Mouse (Mus musculus) megakaryocyte, embryonic 14.5 days (primary cell): Measurements from ENCODE around the gene Crtap.

ENCODE experiments used
- FLI1 ChIP-seq: IDR thresholded peaks from 2 replicates; pipeline ENCODE4 v1.6.1; 2012; ENCODE audit warnings: low read length, inconsistent platforms, mixed read lengths
- GATA1 ChIP-seq: IDR thresholded peaks from 3 replicates; pipeline ENCODE4 v1.6.1; 2012; ENCODE audit warnings: mixed read lengths, low read length, inconsistent platforms, borderline replicate concordance

- no peak for TF ChIP-seq FLI1
- no peak for TF ChIP-seq GATA1
Observed at GRCm38 (mm10) chr9:114395258-114395657, 4.8 kb upstream of the Crtap start.
